Mouse (Mus musculus): ENCODE data around the gene Prr12. TPM values are rescaled to one million over a fixed set of nuclear protein-coding genes. Genes with fewer than 3 reads are reported as not detected.

The Prr12 gene
- polyA plus RNA-seq, 1 experiment from 2014 or later = 7.1 TPM

DNA sequence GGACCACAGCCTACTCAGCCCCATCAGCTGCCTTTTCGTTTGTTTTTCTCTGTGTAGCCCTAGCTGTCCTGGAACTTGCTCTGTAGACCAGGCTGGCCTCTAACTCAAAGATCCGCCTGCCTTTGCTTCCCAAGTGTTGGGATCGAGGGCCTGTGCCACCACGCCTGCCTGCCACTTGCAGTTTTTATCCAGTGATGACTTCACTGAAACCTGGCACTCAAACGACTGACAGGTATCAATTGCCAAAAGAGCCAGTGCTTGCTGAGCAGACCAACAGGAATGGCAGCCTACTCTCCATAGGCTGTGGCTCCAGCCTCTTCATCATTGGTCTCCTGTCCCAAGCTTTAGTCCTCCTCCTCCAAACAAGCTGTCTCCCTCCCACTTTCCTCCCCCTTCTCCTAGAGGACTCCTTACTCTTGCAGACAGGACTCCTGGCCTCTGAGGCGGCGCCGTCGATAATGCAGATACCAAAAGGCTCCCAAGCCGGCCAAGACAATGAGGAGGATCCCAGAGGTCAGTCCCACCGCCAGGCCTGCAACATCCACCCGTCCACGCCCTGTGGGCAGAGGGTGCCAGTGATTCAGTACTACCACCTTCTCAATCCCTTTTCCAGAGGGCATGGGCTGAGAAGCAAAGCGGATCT is 3.8 kb upstream of the Prr12 start:
- WGBS = 74% methylated on average over 14 of the region's 14 CpGs
- Histone ChIP-seq H3K4me2 (replicated peaks) (no peak overlapping the region), H3K27ac (no peak overlapping the region), H3K9ac (no peak overlapping the region), H3K4me3 (replicated peaks) (no peak overlapping the region), H3K4me1 (replicated peaks) (peaks cover 12% of the 10 kb centered on the region), H3K36me3 (no peaks in the 10 kb centered on the region), H3K9me3 (no peaks in the 10 kb centered on the region), H3K27me3 (replicated peaks) (no peaks in the 10 kb centered on the region)
- no peak for ATAC-seq

DNA sequence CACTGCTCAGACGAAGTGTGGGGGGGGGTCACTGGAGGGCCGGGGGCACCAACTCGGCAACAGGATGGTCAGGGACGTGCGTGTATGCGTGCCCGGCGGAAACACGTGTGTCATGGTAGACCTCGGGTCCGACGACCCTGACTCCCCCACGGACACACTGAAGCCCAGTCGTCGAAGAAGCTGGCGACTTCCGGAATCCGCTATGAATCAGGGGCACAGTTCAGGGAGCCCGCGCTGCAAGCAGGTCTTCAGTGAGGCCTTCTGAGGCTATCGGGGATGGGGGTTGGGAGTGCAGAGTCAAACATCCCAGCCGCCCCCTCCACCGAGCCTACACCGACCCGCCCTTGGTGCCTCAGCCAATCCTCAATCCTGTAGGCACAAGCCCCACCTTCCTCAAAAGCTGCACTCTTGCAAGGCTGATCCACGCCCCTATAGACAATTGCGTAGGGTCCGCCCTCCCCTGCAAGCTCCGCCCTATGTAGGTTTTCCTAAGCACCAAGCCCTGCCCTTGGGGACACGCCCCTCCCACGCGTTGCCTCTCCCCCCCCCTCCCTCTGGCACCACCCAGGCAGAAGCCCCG is 1.3 kb upstream of the Prr12 start:
- WGBS = 0% methylated on average over 33 of the region's 33 CpGs
- Histone ChIP-seq H3K27me3 (replicated peaks) (no peaks in the 10 kb centered on the region), H3K36me3 (peaks cover 14% of the 10 kb centered on the region), H3K9me3 (no peaks in the 10 kb centered on the region), H3K4me1 (replicated peaks) (peaks cover 19% of the 10 kb centered on the region), H3K27ac (peak overlapping the region; percentile 100), H3K4me3 (replicated peaks) (peak overlapping the region; percentile 78), H3K9ac (peak overlapping the region; percentile 68), H3K4me2 (replicated peaks) (peak overlapping the region; percentile 95)
- ATAC-seq = peak; percentile 95

DNA sequence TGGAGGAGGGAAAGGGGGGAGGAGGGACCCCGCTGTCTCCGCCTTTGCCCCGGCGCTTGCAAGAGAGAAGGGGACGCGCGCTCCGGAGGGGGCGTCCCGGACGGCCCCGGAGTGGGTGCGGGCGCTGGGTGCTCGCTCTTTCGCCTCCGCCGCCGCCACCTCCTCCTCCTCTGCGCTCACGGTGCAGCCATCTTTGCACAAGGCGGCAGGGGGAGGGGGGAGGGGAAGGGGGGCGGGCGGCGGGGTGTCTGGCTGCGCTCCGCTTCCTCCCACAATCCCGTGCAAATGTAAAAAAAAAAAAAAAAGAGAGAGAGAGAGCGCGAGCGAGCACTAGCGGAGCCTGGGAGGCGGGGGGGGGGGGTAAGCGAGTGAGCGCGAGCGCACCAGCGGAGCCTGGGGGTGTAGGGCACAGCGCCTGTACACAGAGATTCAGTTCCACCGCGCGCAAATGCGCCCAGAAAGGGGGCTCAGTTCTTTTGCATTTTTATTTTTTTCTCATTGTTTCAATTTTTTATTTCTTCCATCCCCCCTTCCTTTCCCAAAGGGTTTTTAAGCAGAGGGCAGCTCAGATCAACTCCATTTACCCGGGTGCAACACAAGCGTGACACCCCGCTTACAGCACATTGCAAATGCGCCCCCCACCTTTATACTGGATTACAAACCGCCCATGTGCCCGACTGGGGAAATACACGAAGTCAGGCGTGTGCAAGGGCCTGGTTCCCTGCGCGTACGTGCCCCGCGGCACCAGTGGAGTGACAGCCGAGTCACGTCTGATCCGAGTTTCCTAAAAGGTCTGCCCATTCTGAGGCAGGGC is 643 bp upstream of the Prr12 start:
- Histone ChIP-seq H3K9ac (peak overlapping the region; percentile 90), H3K4me3 (replicated peaks) (peak overlapping the region; percentile 78), H3K27ac (peak overlapping the region; percentile 100), H3K36me3 (peaks cover 21% of the 10 kb centered on the region), H3K4me2 (replicated peaks) (peak overlapping the region; percentile 95), H3K4me1 (replicated peaks) (peaks cover 19% of the 10 kb centered on the region), H3K9me3 (no peaks in the 10 kb centered on the region), H3K27me3 (replicated peaks) (no peaks in the 10 kb centered on the region)
- under 1% methylated on average over 41 of the region's 59 CpGs for WGBS
- peak; percentile 68 for ATAC-seq

DNA sequence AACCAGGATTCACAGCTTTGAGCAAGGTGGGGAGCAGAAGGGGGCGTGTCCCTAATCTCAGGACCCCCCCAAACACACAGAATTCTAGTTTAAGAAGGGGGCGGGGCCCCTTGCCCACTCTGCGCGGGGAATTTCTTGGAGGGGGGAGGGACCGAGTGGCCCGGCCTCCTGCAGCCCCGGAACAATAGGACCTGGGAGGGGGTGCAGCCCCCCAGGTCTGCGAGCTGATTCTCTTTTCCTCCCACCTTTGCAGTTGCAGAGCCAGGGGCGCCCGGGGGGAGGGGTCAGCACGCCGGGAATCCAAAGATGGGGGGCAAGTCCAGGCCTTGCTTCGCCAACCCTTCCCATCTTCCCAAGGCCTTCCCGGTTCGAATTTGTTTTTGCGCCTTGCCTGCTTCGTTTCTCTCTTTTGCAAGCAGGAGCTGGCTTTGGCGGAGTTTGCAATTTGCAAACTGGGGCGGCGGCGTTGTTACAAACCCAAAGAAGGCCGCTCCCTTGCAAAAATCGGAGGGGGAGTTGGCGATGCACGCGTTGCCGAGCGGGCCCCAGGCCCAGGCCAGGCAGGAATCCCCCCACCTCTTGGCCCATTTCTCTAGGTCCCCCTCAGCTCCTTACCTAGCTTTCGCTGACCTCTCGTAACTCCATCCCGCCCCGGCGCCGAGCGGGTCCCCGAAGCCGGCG is 360 bp downstream of the Prr12 start:
- H3K4me2 ChIP-seq (replicated peaks) = peak overlapping the region; percentile 95
- H3K9me3 ChIP-seq = no peaks in the 10 kb centered on the region
- no peak for ATAC-seq
- H3K4me3 ChIP-seq (replicated peaks) = peak overlapping the region; percentile 78
- H3K4me1 ChIP-seq (replicated peaks) = peaks cover 19% of the 10 kb centered on the region
- H3K27ac ChIP-seq = peak overlapping the region; percentile 100
- H3K27me3 ChIP-seq (replicated peaks) = no peaks in the 10 kb centered on the region
- H3K36me3 ChIP-seq = peaks cover 31% of the 10 kb centered on the region
- H3K9ac ChIP-seq = peak overlapping the region; percentile 90
- under 1% methylated on average over 38 of the region's 38 CpGs for WGBS

DNA sequence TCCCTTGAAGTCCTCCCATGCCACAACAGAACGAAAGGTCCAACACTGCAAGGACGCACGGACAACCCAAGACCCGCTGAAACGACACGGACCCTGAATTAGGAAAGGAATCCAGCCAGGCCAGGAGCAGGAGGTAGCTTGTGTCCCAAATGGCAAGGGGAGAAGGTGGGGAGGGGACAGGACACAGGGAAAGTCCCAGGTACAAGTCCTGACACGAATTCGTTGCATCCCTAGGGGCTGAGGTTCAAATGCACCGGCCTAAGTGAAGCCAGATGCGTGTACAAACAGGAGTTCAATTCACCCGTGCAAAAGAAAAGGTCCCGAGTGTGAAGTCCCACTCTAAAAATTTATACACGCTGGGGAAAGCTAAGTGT is 1.1 kb downstream of the Prr12 start:
- Histone ChIP-seq H3K27me3 (replicated peaks) (no peaks in the 10 kb centered on the region), H3K4me3 (replicated peaks) (peak overlapping the region; percentile 78), H3K9ac (peak overlapping the region; percentile 90), H3K9me3 (no peaks in the 10 kb centered on the region), H3K27ac (peak overlapping the region; percentile 100), H3K4me2 (replicated peaks) (peak overlapping the region; percentile 95), H3K36me3 (peaks cover 37% of the 10 kb centered on the region), H3K4me1 (replicated peaks) (peaks cover 19% of the 10 kb centered on the region)
- 2% methylated on average over 13 of the region's 13 CpGs for WGBS
- ATAC-seq = no peak

DNA sequence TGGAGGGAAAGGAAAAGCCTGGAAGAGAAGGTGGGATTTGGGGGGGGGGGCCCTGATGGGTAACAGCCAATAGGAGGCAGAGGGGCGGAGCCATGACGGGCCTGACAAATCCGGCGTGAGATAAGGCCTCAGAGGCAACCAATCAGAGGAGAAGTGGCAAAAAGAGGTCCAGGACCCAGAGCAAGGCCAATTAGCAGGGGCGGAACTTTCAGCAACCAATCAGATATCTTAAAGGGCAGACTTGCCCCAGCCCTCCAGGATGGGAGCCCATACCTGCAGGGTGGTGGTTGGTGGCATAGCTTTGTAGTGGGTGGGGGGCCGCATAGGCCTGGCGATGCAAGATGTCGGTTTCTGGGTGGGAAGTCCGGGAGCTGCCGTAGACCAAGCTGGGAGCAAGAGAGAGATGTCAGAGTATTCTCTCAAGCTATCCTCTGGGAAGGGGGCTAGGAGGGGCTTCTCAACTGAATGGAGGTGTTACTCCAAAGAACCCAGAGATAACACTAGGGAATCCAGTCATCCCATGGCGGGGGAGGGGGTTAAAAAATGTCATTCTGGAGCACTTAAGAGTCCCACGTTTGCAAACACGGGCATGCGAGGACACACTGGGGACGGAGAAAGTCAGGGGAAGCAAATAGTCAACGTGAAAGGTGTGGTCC is 1.6 kb downstream of the Prr12 start:
- H3K9ac ChIP-seq = peak overlapping the region; percentile 90

DNA sequence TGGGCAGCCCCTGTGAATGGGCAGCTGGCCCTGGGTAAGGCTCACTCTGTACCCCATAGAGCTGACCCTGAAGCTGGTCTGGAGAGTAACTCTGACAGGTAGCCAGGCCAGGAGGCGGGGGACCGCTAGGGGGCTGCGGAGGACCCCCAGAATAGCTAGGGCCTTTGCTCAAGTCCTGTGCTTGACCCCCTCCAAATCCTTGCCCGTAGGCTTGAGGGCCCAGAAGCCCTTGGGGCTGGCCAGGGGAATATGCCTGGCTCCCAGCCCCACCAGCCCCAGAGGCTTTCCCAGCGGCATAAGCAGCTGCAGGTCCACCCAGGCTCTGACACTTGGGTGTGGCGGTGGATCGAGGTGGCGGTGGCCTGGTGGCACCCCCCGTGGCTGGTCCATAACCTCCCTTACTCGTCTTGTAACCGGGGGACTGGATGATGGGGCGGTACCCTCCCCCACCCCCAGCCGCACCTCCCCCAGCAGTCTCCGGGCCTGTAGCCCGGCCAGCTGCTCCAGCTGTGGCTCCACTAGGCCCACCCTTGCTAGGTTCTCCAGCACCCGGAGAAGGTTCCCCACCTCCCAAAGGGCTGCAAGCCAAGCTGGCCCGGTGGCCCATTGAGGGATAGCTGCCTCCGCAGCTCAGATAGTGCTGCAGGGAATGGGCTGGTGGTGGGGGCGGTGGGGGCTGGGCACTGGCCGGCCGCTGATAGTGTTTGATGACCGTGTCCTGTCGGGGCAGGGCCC is 3.6 kb downstream of the Prr12 start:
- H3K9me3 ChIP-seq = no peaks in the 10 kb centered on the region
- 91% methylated on average over 23 of the region's 23 CpGs for WGBS
- H3K36me3 ChIP-seq = peaks cover 56% of the 10 kb centered on the region
- no peak overlapping the region for H3K27ac ChIP-seq
- peaks cover 15% of the 10 kb centered on the region for H3K4me1 ChIP-seq (replicated peaks)
- no peak overlapping the region for H3K4me2 ChIP-seq (replicated peaks)
- H3K27me3 ChIP-seq (replicated peaks) = no peaks in the 10 kb centered on the region
- no peak overlapping the region for H3K9ac ChIP-seq
- no peak overlapping the region for H3K4me3 ChIP-seq (replicated peaks)
- ATAC-seq = no peak

More for the DNA sequence above, 1.6 kb downstream of the Prr12 start:
- Histone ChIP-seq H3K27me3 (replicated peaks) (no peaks in the 10 kb centered on the region), H3K9me3 (no peaks in the 10 kb centered on the region), H3K4me3 (replicated peaks) (peak overlapping the region; percentile 78), H3K36me3 (peaks cover 41% of the 10 kb centered on the region), H3K4me1 (replicated peaks) (peaks cover 19% of the 10 kb centered on the region), H3K27ac (peak overlapping the region; percentile 100), H3K4me2 (replicated peaks) (peak overlapping the region; percentile 95)
- 6% methylated on average over 16 of the region's 16 CpGs for WGBS
- ATAC-seq = peak; percentile 15; the same call in 1 of the 2 replicates

DNA sequence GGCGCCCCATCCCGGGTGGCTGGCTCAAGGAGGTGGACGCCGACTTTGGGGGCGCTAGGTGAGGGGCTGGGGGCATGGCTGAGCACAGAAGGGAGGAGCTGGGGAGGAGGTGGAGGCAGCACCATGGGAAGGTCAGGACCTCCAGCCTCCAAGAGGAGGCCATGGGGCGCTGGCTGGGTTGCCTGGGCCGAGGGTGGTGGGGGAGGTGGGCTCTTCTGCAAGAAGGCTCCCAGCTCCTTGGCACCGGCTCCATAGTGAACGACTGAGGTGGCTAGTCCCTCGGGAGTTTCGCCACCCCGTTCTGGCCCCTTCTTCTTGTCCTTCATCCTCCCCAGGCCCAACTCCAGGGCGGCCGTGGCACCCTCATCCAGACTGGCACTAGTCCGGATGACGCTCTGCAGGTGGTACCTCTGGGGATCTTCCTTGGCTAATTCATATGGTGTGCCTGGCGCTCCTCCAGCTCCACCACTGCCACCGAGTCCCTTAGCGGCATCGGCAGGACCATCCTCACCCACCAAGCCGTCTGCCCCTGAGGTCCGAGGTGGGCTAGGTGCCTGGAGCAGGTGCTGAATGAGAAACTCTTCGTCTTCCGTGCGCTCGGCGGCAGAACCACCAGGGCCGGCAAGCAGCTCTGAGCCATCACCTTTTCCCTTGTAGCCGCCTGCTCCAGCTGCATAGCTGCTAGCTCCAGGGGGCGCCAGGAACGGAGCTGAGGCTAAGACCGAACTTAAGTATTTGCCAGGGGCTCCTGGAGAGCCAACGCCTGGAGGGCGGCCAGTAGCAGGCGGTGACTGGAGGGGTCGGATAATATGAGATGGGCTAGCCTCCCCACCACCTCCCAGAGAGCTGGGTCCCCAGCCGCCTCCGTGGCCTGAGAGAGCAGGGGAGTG is 4.4 kb downstream of the Prr12 start:
- H3K4me3 ChIP-seq (replicated peaks) = no peak overlapping the region
- H3K9ac ChIP-seq = no peak overlapping the region
- no peak for ATAC-seq
- no peak overlapping the region for H3K4me2 ChIP-seq (replicated peaks)
- H3K4me1 ChIP-seq (replicated peaks) = peaks cover 15% of the 10 kb centered on the region
- H3K27me3 ChIP-seq (replicated peaks) = no peaks in the 10 kb centered on the region
- WGBS = 92% methylated on average over 38 of the region's 38 CpGs
- no peaks in the 10 kb centered on the region for H3K9me3 ChIP-seq
- H3K36me3 ChIP-seq = peaks cover 63% of the 10 kb centered on the region
- H3K27ac ChIP-seq = no peak overlapping the region

DNA sequence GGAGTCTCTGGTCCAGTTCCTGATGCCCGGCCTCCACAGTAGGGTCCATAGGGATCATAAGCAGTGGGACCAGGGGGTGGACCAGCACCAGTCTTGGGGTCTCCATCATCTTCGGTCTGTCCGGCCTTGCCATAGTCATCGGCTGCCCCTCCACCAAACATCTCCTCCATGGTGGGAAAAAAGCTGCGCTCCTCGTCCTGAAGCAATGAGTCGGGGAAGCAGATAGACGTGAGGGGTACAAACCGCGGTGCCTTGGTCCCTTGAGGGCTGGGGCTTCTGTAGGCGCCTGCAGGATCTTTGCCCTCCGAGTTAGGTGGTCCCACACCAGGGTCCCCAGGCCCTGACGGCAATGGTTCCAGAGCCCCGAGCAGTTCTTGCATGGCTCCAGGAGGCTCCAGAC is 5.2 kb downstream of the Prr12 start:
- Histone ChIP-seq H3K4me1 (replicated peaks) (peaks cover 15% of the 10 kb centered on the region), H3K9me3 (no peaks in the 10 kb centered on the region), H3K4me3 (replicated peaks) (no peak overlapping the region), H3K9ac (no peak overlapping the region), H3K36me3 (peaks cover 70% of the 10 kb centered on the region), H3K27ac (no peak overlapping the region), H3K27me3 (replicated peaks) (no peaks in the 10 kb centered on the region), H3K4me2 (replicated peaks) (no peak overlapping the region)
- 95% methylated on average over 14 of the region's 14 CpGs for WGBS
- no peak for ATAC-seq

DNA sequence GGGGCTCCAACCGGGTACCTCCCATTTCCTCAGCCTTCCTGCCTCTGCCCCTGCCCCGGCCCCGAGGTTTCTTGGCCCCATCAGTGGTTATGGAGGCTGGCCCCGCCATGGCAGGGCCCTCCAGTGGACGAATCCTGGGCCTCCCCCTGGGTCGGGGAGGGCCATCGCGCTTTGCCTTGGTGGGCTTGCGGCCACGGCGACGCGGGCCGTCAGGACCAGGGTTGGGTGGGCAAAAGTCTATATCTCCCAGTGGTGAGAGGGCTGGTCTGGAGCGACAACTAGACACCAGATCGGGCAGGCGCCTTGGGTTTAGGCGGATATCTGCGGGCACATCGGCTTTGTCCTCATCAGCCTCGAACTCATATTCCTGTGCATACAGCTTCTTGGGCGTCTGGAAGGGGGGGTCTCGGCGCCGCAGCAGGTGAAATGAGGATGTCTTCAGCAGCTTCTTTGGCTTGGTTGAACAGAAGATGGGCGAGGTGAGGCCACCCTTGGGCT is 5.8 kb downstream of the Prr12 start:
- no peak overlapping the region for H3K27ac ChIP-seq
- H3K4me2 ChIP-seq (replicated peaks) = no peak overlapping the region
- H3K9ac ChIP-seq = no peak overlapping the region
- H3K4me3 ChIP-seq (replicated peaks) = no peak overlapping the region
- peaks cover 13% of the 10 kb centered on the region for H3K4me1 ChIP-seq (replicated peaks)
- H3K27me3 ChIP-seq (replicated peaks) = no peaks in the 10 kb centered on the region
- no peak for ATAC-seq
- peaks cover 76% of the 10 kb centered on the region for H3K36me3 ChIP-seq
- no peaks in the 10 kb centered on the region for H3K9me3 ChIP-seq
- WGBS = 93% methylated on average over 26 of the region's 26 CpGs
